Comparison of ENCODE assay signal across 8 mouse cellular contexts in genomic region chr11:86949951-86950441, GRCm38 (mm10). TPM values are rescaled to one million over a fixed set of nuclear protein-coding genes. Genes with fewer than 3 reads are reported as not detected.
DNase-seq lines count a peak whose midpoint lies in the region; ATAC-seq lines count a peak whose summit lies in the region.

No protein-coding gene starts in this region.

- H3K36me3 ChIP-seq in intestine, embryonic 16.5 days (ENCODE audit: control insufficient read depth, insufficient read depth, low read length), result no peaks in the 10 kb centered on the region
- no peaks in the 10 kb centered on the region for H3K36me3 ChIP-seq in stomach, embryonic 16.5 days (ENCODE audit: control insufficient read depth, insufficient read depth, low read length)

- no peak for ATAC-seq in intestine, embryonic 16.5 days
- ATAC-seq in stomach, embryonic 16.5 days (ENCODE audit: insufficient read depth, low FRiP score), result peak; percentile 36; the same call in 1 of the 2 replicates

- H3K27me3 ChIP-seq in intestine, embryonic 16.5 days (replicated peaks; ENCODE audit: control insufficient read depth, insufficient read depth, low read length), result no peaks in the 10 kb centered on the region
- H3K27me3 ChIP-seq in stomach, embryonic 16.5 days (ENCODE audit: control insufficient read depth, insufficient read depth, low read length), result no peaks in the 10 kb centered on the region

- H3K4me3 ChIP-seq in brown adipose tissue, adult 24 weeks (ENCODE audit: insufficient read depth, low read depth, low read length), result no peak overlapping the region
- no peak overlapping the region for H3K4me3 ChIP-seq in intestine, embryonic 16.5 days (ENCODE audit: low read length)
- no peak overlapping the region for H3K4me3 ChIP-seq in stomach, embryonic 16.5 days (replicated peaks; ENCODE audit: low read length)

- WGBS in intestine, embryonic 16.5 days, result 65% methylated on average over 9 of the region's 9 CpGs
- WGBS in stomach, embryonic 16.5 days, result 58% methylated on average over 9 of the region's 9 CpGs

- no peaks in the 10 kb centered on the region for H3K9me3 ChIP-seq in intestine, embryonic 16.5 days (ENCODE audit: control insufficient read depth, low read length)
- H3K9me3 ChIP-seq in stomach, embryonic 16.5 days (replicated peaks; ENCODE audit: control insufficient read depth, low read length), result no peaks in the 10 kb centered on the region

- H3K9ac ChIP-seq in intestine, embryonic 16.5 days (ENCODE audit: low read depth, low read length), result no peak overlapping the region
- H3K9ac ChIP-seq in stomach, embryonic 16.5 days (ENCODE audit: low read length), result no peak overlapping the region

- peak overlapping the region; percentile 90 for H3K27ac ChIP-seq in brown adipose tissue, adult 24 weeks (replicated peaks; ENCODE audit: low read depth, low read length)
- H3K27ac ChIP-seq in intestine, embryonic 16.5 days (ENCODE audit: low read length), result peak overlapping the region; percentile 58
- H3K27ac ChIP-seq in stomach, embryonic 16.5 days (ENCODE audit: low read length), result peak overlapping the region; percentile 40; the same call in 1 of the 2 replicates

- DNase-seq in adrenal gland, postnatal 10 days, result peak; percentile 47
- DNase-seq in adrenal gland, postnatal 4 days (ENCODE audit: low spot score in 2 of 2), result no peak
- peak; percentile 66 for DNase-seq in gastrocnemius, postnatal 25 days
- DNase-seq in frontal cortex, postnatal 36 days (ENCODE audit: low spot score in 2 of 2), result no peak
- DNase-seq in spleen, adult 12 weeks (ENCODE audit: low spot score), result no peak

- no peak overlapping the region for H3K4me2 ChIP-seq in intestine, embryonic 16.5 days (ENCODE audit: low read depth, low read length)
- H3K4me2 ChIP-seq in stomach, embryonic 16.5 days (ENCODE audit: low read depth, low read length), result no peak overlapping the region

- peaks cover 50% of the 10 kb centered on the region for H3K4me1 ChIP-seq in brown adipose tissue, adult 24 weeks (ENCODE audit: control insufficient read depth, insufficient read depth, insufficient read length, low read length)
- peaks cover 35% of the 10 kb centered on the region for H3K4me1 ChIP-seq in intestine, embryonic 16.5 days (ENCODE audit: control insufficient read depth, insufficient read depth, low read length)
- H3K4me1 ChIP-seq in stomach, embryonic 16.5 days (ENCODE audit: control insufficient read depth, insufficient read depth, low read length), result peaks cover 33% of the 10 kb centered on the region; the same call in 1 of the 2 replicates

RNA-seq across cellular contexts. Expression of gene Ypel2, which starts 43.5 kb away (rescaled TPM):
- 10 to 100 TPM; 16.1 to 28.3 TPM for total RNA-seq in adrenal gland, postnatal 10 days (2021)
- 10 to 100 TPM; 34.4 to 39.5 TPM for total RNA-seq in adrenal gland, postnatal 4 days (2021)
- polyA plus RNA-seq in brown adipose tissue, adult 24 weeks (2012; ENCODE audit: insufficient read depth, insufficient read length, missing spikeins), result 9.6 and 11.2 TPM in 2 replicates
- 1 to 10 TPM; 3.7 to 8.0 TPM for total RNA-seq in gastrocnemius, postnatal 25 days (2021)
- 7.5 and 8.6 TPM in 2 replicates for polyA plus RNA-seq in intestine, embryonic 16.5 days (2015; fragmentation: Nextera tagmentation; extraction: Ambion mirVana)
- polyA plus RNA-seq in stomach, embryonic 16.5 days (2015; fragmentation: Nextera tagmentation; extraction: Ambion mirVana), result 7.7 and 8.1 TPM in 2 replicates

Comparison
In these comparisons a context has a peak if more than half of its experiments do, and no peak if none do; other contexts are left out.
1. DNase-seq: peak in adrenal gland, postnatal 10 days (single experiment) and gastrocnemius, postnatal 25 days (single experiment); none in adrenal gland, postnatal 4 days (0 of 2), frontal cortex, postnatal 36 days (0 of 2) and spleen, adult 12 weeks (single experiment).
2. H3K27ac ChIP-seq: peak in every context shown above with its lines; median percentile 90 in brown adipose tissue, adult 24 weeks; 58 in intestine, embryonic 16.5 days; 40 in stomach, embryonic 16.5 days.